Comparison of ENCODE assay signal across 11 mouse cellular contexts in the genomic region with DNA sequence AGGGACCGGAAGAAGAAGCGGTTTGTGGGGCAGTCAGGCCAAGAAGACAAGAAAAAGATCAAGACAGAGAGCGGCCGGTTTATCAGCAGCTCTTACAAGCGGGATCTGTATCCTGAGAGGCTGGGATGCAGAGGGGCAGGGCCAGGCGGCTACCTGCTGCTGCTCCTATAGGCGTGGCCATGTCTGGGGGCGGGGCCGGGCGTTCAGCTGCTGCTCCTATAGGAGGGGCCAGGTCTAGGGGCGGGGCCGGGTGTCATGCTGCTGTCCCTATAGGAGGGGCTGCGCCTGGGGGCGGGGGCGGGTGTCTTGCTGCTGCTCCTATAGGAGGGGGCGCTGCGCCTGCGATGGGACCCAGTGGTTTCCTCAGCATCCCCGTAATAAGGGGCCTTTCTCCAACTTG. TPM values are rescaled to one million over a fixed set of nuclear protein-coding genes. Genes with fewer than 3 reads are reported as not detected.
DNase-seq lines count a peak whose midpoint lies in the region; ATAC-seq lines count a peak whose summit lies in the region.
"Had no signal": no experiment of that assay in that cellular context is flagged by ENCODE, and none has a peak within 500 bp of the region (broad histone marks: within the 10 kb centered on the region; RNA-seq: fewer than 3 reads in every experiment).

No protein-coding gene starts in this region.

- no peaks in the 10 kb centered on the region; the same call in 1 of the 2 replicates for H3K27me3 ChIP-seq in hindbrain, embryonic 11.5 days (ENCODE audit: control insufficient read depth, insufficient read depth, low read length)
- H3K27me3 ChIP-seq in hindbrain, embryonic 16.5 days (replicated peaks; ENCODE audit: control insufficient read depth, insufficient read depth, low read length) = peaks cover 2% of the 10 kb centered on the region; the same call in 1 of the 2 replicates
- peaks cover 24% of the 10 kb centered on the region for H3K27me3 ChIP-seq in embryonic facial prominence, embryonic 10.5 days (replicated peaks; ENCODE audit: low read depth, poor library complexity, severe bottlenecking)

- no peak overlapping the region for H3K4me2 ChIP-seq in hindbrain, embryonic 11.5 days (replicated peaks; ENCODE audit: low read depth, low read length)
- no peak overlapping the region for H3K4me2 ChIP-seq in hindbrain, embryonic 16.5 days (ENCODE audit: low read length)

- no peaks in the 10 kb centered on the region for H3K9me3 ChIP-seq in hindbrain, embryonic 11.5 days (ENCODE audit: control insufficient read depth, low read length)
- H3K9me3 ChIP-seq in hindbrain, embryonic 16.5 days (ENCODE audit: control insufficient read depth, low read length) = no peaks in the 10 kb centered on the region
- H3K9me3 ChIP-seq in embryonic facial prominence, embryonic 10.5 days = no peaks in the 10 kb centered on the region

- no peak overlapping the region for H3K4me3 ChIP-seq in hindbrain, embryonic 11.5 days (ENCODE audit: low read depth, low read length)
- no peak overlapping the region for H3K4me3 ChIP-seq in hindbrain, embryonic 16.5 days (ENCODE audit: low read length)
- H3K4me3 ChIP-seq in embryonic facial prominence, embryonic 10.5 days = no peak overlapping the region

- 34% methylated on average over 19 of the region's 19 CpGs for WGBS in hindbrain, embryonic 11.5 days
- 30% methylated on average over 19 of the region's 19 CpGs for WGBS in hindbrain, embryonic 16.5 days
- WGBS in embryonic facial prominence, embryonic 10.5 days = 27% methylated on average over 19 of the region's 19 CpGs

- peak; percentile 56 for DNase-seq in hindbrain, embryonic 11.5 days (ENCODE audit: low spot score)
- peak; percentile 94 for DNase-seq in ES-CJ7 (ENCODE audit: low read depth, low spot score)
- peak; percentile 83 for DNase-seq in embryonic facial prominence, embryonic 10.5 days (ENCODE audit: low spot score)
- DNase-seq in lung, postnatal 36 days = peak; percentile 44
- DNase-seq in frontal cortex, postnatal 10 days (ENCODE audit: low spot score in 2 of 2) = no peak
- DNase-seq in urinary bladder, postnatal 36 days (ENCODE audit: low spot score in 2 of 2) = no peak
- DNase-seq in frontal cortex, postnatal 25 days (ENCODE audit: low spot score in 2 of 2) = no peak
- DNase-seq: heart, postnatal 14 days had no signal

- H3K36me3 ChIP-seq in hindbrain, embryonic 11.5 days (ENCODE audit: control insufficient read depth, insufficient read depth, low read length) = peaks cover 9% of the 10 kb centered on the region
- H3K36me3 ChIP-seq in hindbrain, embryonic 16.5 days (ENCODE audit: control insufficient read depth, insufficient read depth, low read length) = peaks cover 36% of the 10 kb centered on the region
- H3K36me3 ChIP-seq in embryonic facial prominence, embryonic 10.5 days (replicated peaks) = peaks cover 80% of the 10 kb centered on the region

- H3K9ac ChIP-seq in hindbrain, embryonic 11.5 days (ENCODE audit: low read depth, low read length) = no peak overlapping the region
- H3K9ac ChIP-seq in hindbrain, embryonic 16.5 days (ENCODE audit: low read depth, low read length) = no peak overlapping the region

- no peak overlapping the region for H3K27ac ChIP-seq in hindbrain, embryonic 11.5 days (ENCODE audit: low read depth, low read length)
- H3K27ac ChIP-seq in hindbrain, embryonic 16.5 days (ENCODE audit: low read depth, low read length) = no peak overlapping the region
- H3K27ac ChIP-seq in embryonic facial prominence, embryonic 10.5 days (replicated peaks) = no peak overlapping the region
- H3K27ac ChIP-seq: macrophage had no signal

- ATAC-seq in hindbrain, embryonic 11.5 days (ENCODE audit: low FRiP score) = peak; percentile 33; the same call in 1 of the 2 replicates
- no peak for ATAC-seq in hindbrain, embryonic 16.5 days

- no peaks in the 10 kb centered on the region for H3K4me1 ChIP-seq in hindbrain, embryonic 11.5 days (replicated peaks; ENCODE audit: control insufficient read depth, insufficient read depth, low read length)
- no peaks in the 10 kb centered on the region for H3K4me1 ChIP-seq in hindbrain, embryonic 16.5 days (ENCODE audit: control insufficient read depth, insufficient read depth, low read depth, low read length)
- peaks cover 13% of the 10 kb centered on the region for H3K4me1 ChIP-seq in embryonic facial prominence, embryonic 10.5 days

RNA-seq across cellular contexts. Expression of a gene that starts 7.6 kb away (rescaled TPM):
- 0.54 and 0.82 TPM in 2 replicates for polyA plus RNA-seq in hindbrain, embryonic 11.5 days (2014; fragmentation: Nextera tagmentation; extraction: Ambion mirVana)
- 0.51 and 0.92 TPM in 2 replicates for polyA plus RNA-seq in hindbrain, embryonic 16.5 days (2015; fragmentation: Nextera tagmentation; extraction: Ambion mirVana)
- 0.27 TPM in 1 of 2 replicates, not detected in the other for polyA plus RNA-seq in embryonic facial prominence, embryonic 10.5 days (2016; fragmentation: Nextera tagmentation; extraction: Ambion mirVana)
- polyA plus RNA-seq: macrophage; small intestine, adult 2 months had no signal

RNA-seq across cellular contexts. Expression of a gene that starts 13.9 kb away (rescaled TPM):
- polyA plus RNA-seq in hindbrain, embryonic 11.5 days (2014; fragmentation: Nextera tagmentation; extraction: Ambion mirVana) = 25.9 and 32.4 TPM in 2 replicates
- polyA plus RNA-seq in hindbrain, embryonic 16.5 days (2015; fragmentation: Nextera tagmentation; extraction: Ambion mirVana) = 38.4 and 42.0 TPM in 2 replicates
- 62.3 and 64.3 TPM in 2 replicates for polyA plus RNA-seq in embryonic facial prominence, embryonic 10.5 days (2016; fragmentation: Nextera tagmentation; extraction: Ambion mirVana)

RNA-seq across cellular contexts. Expression of a gene that starts 14.0 kb away (rescaled TPM):
- polyA plus RNA-seq in hindbrain, embryonic 11.5 days (2014; fragmentation: Nextera tagmentation; extraction: Ambion mirVana) = 9.3 and 10.5 TPM in 2 replicates
- polyA plus RNA-seq in hindbrain, embryonic 16.5 days (2015; fragmentation: Nextera tagmentation; extraction: Ambion mirVana) = 29.3 and 33.7 TPM in 2 replicates
- polyA plus RNA-seq in embryonic facial prominence, embryonic 10.5 days (2016; fragmentation: Nextera tagmentation; extraction: Ambion mirVana) = 19.4 and 20.1 TPM in 2 replicates

RNA-seq across cellular contexts. Expression of a gene that starts 22.2 kb away (rescaled TPM):
- polyA plus RNA-seq in hindbrain, embryonic 11.5 days (2014; fragmentation: Nextera tagmentation; extraction: Ambion mirVana) = not detected in 2 replicates
- 0.61 and 1.9 TPM in 2 replicates for polyA plus RNA-seq in hindbrain, embryonic 16.5 days (2015; fragmentation: Nextera tagmentation; extraction: Ambion mirVana)
- 0.07 and 0.14 TPM in 2 replicates for polyA plus RNA-seq in embryonic facial prominence, embryonic 10.5 days (2016; fragmentation: Nextera tagmentation; extraction: Ambion mirVana)
- polyA plus RNA-seq: macrophage had no signal

RNA-seq across cellular contexts. Expression of a gene that starts 37.6 kb away (rescaled TPM):
- 1.1 and 1.4 TPM in 2 replicates for polyA plus RNA-seq in hindbrain, embryonic 11.5 days (2014; fragmentation: Nextera tagmentation; extraction: Ambion mirVana)
- polyA plus RNA-seq in hindbrain, embryonic 16.5 days (2015; fragmentation: Nextera tagmentation; extraction: Ambion mirVana) = 2.0 and 2.4 TPM in 2 replicates
- polyA plus RNA-seq in embryonic facial prominence, embryonic 10.5 days (2016; fragmentation: Nextera tagmentation; extraction: Ambion mirVana) = 0.65 and 0.81 TPM in 2 replicates

Comparison
In these comparisons a context has a peak if more than half of its experiments do, and no peak if none do; other contexts are left out.
1. DNase-seq: peak in hindbrain, embryonic 11.5 days (single experiment), ES-CJ7 (single experiment), embryonic facial prominence, embryonic 10.5 days (single experiment) and lung, postnatal 36 days (single experiment); none in frontal cortex, postnatal 10 days (0 of 2), urinary bladder, postnatal 36 days (0 of 2) and frontal cortex, postnatal 25 days (0 of 2).